Mouse (Mus musculus): ENCODE measurements around the gene Ssr1. TPM values are rescaled to one million over a fixed set of nuclear protein-coding genes. Genes with fewer than 3 reads are reported as not detected.

Gene Ssr1
- total RNA-seq, 1 experiment from 2014 or later: 131 TPM

GRCm38 (mm10) chr13:37945392-37945791 lies 48.6 kb downstream of the Ssr1 start:
- DNase-seq: no peak

GRCm38 (mm10) chr13:37944306-37944705 lies 49.7 kb downstream of the Ssr1 start:
- peak; percentile 63 for DNase-seq

- DNase-seq: no peak
These were observed 50.6 kb downstream of the Ssr1 start for GRCm38 (mm10) chr13:37943466-37943865.

- DNase-seq: no peak
These were observed 51.1 kb downstream of the Ssr1 start for GRCm38 (mm10) chr13:37942887-37943331.

DNA sequence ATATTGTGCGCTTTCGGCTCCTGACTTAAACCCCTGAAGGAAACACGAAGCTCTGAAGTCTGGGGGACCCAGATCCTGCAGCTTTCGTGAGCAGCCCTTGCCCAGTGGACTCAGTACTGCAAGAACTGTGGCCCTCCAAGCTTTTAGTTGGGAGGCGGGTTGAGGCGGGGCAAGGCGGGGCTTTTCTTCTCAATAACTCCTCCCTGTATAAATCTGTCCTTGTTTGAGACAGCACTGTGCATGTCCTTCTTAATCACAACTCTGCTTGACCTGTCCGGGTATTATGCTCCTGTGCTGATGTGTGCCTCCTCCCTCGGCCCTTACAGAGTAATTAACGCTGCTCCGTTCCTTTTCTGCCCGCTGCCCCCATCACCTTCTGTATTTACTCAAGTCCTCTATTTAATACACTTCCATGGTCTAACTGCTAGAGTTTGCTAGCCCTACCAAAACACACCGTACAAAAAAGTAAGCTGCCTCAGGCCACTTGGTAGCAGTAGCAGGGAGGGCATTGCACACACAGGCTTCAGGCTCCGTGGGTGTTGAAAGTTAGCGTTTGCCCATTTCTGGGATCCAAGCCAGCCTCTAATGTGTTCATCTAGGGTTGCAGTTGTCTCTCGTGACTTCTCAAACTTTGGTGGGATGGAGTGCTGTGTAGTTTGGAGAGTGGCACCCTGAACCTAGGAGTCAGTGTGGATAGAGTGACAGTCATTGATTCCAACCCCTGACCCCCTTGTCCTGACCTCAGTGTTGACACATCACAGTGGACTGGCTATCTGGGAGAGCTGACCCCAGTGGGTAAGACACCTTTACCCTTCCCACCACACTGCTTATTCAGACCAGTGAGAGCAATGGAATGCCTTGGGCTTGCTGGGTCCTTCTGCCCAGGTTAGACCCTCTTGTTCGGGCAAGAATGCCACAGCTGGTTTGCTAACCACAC lies 51.8 kb downstream of the Ssr1 start:
- peak; percentile 68 for DNase-seq

- no peak for DNase-seq
These were observed 52.8 kb downstream of the Ssr1 start for GRCm38 (mm10) chr13:37941138-37941645.

DNA sequence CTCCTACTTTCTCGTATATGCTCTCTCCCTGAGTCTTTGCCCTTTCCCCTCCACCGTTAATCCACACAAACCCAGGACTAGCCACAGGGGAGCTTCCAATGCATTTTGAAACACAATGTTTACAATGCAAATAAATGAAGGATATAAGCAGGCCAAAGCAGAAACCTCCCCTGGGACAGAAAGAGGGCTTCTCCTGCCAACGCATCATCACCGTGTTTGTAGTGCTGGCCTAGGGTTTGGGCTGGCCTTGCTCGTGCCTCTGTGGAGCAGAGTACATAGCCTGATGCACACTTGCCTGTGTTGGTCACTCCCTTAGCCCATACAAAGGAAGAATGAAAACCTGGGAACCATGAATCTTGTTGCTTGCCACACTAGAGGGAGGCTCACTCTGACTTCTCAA lies 53.4 kb downstream of the Ssr1 start:
- DNase-seq: no peak

- no peak for DNase-seq
These were observed 53.9 kb downstream of the Ssr1 start for GRCm38 (mm10) chr13:37940167-37940566.

GRCm38 (mm10) chr13:37936351-37936750 lies 57.7 kb downstream of the Ssr1 start:
- no peak for DNase-seq

DNA sequence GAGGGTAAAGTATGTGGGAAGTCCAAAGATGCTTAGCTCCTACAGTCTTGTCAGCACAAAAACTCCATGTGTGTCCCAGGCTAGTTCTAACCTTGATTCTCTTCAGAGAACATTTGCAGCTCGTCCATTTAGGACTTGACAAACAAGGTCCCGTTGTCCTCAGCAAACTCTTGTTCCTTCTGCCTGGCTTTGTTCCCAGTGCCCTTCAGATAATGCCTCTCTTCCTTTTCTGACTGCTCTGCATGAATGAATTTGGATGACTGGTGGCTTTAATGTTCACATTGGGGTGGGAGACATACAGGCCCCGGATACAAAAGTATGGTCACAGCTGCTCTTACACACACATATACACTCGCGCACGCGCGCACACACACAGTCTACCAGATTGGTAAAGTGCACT lies 59.1 kb downstream of the Ssr1 start:
- peak; percentile 84 for DNase-seq

- no peak for DNase-seq
These were observed 59.9 kb downstream of the Ssr1 start for GRCm38 (mm10) chr13:37934075-37934474.

GRCm38 (mm10) chr13:37931210-37931922 lies 62.7 kb downstream of the Ssr1 start:
- DNase-seq: peak; percentile 55

DNA sequence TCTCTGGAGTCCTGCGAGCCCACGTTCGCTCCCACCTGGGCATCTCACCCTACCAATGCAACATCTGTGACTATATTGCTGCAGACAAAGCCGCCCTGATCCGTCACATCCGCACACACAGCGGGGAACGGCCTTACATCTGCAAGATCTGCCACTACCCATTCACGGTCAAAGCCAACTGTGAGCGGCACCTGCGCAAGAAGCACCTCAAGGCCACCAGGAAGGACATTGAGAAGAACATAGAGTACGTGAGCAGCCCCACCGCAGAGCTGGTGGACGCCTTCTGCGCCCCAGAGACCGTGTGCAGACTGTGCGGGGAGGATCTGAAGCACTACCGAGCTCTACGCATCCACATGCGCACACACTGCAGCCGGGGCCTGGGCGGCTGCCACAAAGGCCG lies 63.4 kb downstream of the Ssr1 start:
- no peak for DNase-seq

DNA sequence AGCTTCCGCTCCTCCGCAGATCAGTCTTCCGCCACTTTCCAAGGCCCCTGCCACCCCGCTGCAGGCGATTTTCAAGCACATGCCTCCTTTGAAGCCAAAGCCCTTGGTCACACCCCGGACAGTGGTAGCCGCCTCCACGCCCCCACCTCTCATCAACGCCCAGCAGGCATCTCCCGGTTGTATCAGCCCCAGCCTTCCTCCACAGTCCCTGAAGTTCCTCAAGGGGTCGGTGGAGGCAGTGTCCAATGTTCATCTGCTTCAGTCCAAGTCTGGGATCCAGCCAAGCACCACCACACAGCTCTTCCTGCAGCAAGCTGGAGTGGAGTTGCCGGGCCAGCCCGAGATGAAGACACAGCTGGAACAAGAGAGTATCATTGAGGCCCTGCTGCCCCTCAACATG lies 63.9 kb downstream of the Ssr1 start:
- DNase-seq: no peak

DNA sequence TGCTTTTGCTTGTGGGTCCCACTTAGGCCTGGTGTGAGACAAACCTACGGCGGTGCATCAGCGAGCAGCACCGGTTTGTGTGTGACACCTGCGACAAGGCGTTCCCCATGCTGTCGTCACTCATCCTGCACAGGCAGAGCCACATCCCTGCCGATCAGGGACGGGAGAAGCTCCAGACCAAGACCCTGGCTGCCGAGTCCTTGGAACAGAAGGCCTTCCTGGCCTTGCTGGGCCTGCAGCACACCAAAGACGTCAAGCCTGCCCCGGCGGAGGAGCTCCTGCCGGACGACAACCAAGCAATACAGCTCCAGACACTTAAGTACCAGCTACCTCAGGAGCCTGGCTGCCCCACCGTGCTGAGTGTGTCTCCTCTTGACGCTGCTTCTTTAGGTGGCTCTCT lies 64.5 kb downstream of the Ssr1 start:
- DNase-seq: peak; percentile 62

GRCm38 (mm10) chr13:37926394-37926793 lies 67.6 kb downstream of the Ssr1 start:
- DNase-seq: no peak

- no peak for DNase-seq
These were observed 69.5 kb downstream of the Ssr1 start for GRCm38 (mm10) chr13:37924461-37924948.

DNA sequence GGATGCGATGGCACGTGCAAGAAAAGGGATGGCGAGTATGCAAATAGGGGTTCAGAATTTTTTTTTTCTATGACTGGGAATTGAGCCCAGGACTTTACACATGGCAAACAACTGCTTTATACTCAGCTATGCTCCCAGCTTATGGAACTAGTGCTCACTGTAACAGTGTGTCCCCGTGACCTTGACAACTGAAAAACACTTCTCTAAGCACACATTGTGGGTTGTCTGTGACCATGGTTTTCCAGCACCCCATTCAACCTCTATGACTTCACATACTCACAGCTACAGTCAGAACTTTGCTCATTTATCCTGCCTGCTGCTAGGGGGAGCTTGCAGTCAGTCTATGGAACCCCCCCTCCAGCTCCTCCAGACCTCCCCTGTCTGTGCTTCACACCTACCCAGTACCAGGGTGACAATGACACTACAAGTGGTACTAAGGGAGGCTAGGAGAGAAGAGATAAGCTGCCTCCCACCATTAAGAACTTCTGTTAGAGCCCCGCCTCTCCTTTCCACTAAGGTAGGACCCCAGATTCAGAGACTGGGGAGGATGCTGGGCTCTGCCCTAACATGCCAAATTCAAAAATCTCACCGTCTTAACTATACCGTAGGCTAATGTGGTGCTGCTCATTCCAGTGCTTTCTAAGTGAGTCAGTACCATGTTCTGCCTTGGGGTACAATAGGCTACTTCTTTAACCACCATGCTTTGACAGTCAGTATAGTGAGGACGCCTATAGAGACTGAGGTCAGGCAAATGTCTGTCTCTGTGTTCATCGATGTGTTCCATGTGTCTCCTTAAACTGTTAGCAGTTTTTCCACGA lies 70.2 kb downstream of the Ssr1 start:
- DNase-seq: no peak

DNA sequence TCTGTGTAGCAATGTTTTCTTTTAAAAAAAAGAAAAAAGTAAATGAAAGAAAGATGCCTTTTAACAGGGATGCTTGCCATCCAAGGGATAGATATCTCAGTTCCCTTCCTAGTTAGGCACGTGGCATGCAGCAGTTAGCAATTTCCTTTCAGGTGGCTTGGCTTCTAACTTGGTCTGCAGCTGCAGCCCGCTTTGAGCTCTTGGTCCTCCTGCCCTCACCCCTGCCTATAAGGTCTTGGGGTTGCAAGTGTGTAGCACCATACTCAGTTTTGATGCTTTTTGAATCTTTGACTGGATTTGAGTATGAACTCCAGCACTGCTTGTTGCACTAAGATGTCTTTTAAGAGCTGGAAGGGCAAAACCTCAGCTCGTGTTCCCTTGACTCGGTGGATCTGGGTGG lies 70.9 kb downstream of the Ssr1 start:
- DNase-seq: no peak

DNA sequence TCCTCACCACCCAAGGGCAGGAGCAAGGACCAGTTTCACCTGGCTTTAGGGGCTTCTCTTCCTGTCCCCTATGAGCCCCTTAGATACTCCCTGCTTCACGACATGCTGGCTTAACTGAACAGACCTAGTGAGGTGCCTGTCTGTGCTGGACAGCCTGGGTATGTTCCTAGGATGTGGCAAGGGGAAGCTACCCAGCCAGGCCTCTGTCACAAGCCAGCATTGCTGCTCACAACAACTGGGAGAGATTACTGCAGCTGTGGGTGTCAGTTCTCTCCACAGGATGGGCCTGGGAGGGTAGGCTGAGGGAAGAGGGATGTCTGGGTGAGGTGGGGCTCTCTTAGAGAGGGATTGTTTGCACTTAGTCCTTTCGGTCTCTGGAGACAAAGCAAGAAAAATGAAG lies 73.3 kb downstream of the Ssr1 start:
- DNase-seq: no peak

DNA sequence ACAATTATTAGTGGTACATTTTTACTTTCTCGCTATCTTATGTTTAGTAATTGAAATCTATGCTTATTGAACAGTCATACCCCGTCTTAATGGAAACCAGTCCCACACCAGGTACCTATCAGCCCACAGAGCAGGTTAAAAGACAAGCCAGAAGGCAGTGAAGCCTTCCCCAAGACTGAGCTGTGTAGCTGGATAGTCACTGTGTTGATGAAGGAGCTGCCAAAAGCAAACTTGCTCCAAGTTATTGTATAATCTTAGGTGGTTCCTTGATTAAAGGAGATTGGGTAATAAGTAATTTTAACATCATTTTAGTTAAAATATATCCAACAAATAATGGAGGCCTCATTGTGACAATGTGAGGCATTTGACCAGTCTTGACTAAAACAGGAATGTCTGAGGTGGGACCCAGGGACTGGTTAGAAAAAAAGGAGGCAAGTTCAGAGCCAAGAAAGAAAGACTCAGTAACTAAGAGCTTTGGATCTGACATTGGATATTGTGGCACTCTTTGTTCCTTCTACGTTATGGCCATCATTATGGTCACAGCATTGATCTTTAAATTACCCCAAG lies 74.2 kb downstream of the Ssr1 start:
- no peak for DNase-seq
